Mouse (Mus musculus) embryonic facial prominence, embryonic 11.5 days (tissue): Measurements from ENCODE around the gene Dennd2a. TPM values are rescaled to one million over a fixed set of nuclear protein-coding genes. Genes with fewer than 3 reads are reported as not detected.
"Not testable (repeated sequence)": the region's sequence is repeated elsewhere in the genome, so short reads cannot be mapped to it uniquely, and the experiment has no call there.

Experiments
- ATAC-seq: fragments of 200-750 bp; cut with Nextera tagmentation; replicated peaks from 2 replicates; pipeline ENCODE4 v1.8.0; 2017; ENCODE audit warnings: low read depth; ENCODE audit not compliant: insufficient number of reproducible peaks, low FRiP score, low TSS enrichment
- DNase-seq: peaks from one replicate; pipeline ENCODE4 v3.0.0-alpha.2; 2015; ENCODE audit warnings: low spot score
- H3K27ac ChIP-seq: fragments of 300-500 bp; sonication (generic); replicated peaks from 2 replicates; pipeline ENCODE4 v1.5.1; 2014; ENCODE audit warnings: mild to moderate bottlenecking, low read depth, low read length, control low read depth
- H3K27me3 ChIP-seq: fragments of 300-500 bp; sonication (generic); 2 replicates; pipeline ENCODE4 v1.6.1; 2014; ENCODE audit warnings: mild to moderate bottlenecking, low read length, moderate library complexity, mixed read lengths; ENCODE audit not compliant: control insufficient read depth, insufficient read depth
- H3K36me3 ChIP-seq: fragments of 300-500 bp; sonication (generic); replicated peaks from 2 replicates; pipeline ENCODE4 v1.6.1; 2014; ENCODE audit warnings: low read depth, mild to moderate bottlenecking, low read length, moderate library complexity, mixed read lengths; ENCODE audit not compliant: control insufficient read depth, insufficient read depth
- H3K4me1 ChIP-seq: fragments of 300-500 bp; sonication (generic); 2 replicates; pipeline ENCODE4 v1.6.1; 2014; ENCODE audit warnings: low read length, mixed read lengths; ENCODE audit not compliant: control insufficient read depth, insufficient read depth
- H3K4me2 ChIP-seq: fragments of 300-500 bp; sonication (generic); 2 replicates; pipeline ENCODE4 v1.6.1; 2014; ENCODE audit warnings: low read depth, mild to moderate bottlenecking, control low read depth, low read length, moderate library complexity
- H3K4me3 ChIP-seq: fragments of 300-500 bp; sonication (generic); 2 replicates; pipeline ENCODE4 v1.5.1; 2014; ENCODE audit warnings: low read depth, low read length, control low read depth
- H3K9ac ChIP-seq: fragments of 300-500 bp; sonication (generic); replicated peaks from 2 replicates; pipeline ENCODE4 v1.6.1; 2014; ENCODE audit warnings: mild to moderate bottlenecking, control low read depth, low read length
- H3K9me3 ChIP-seq: fragments of 300-500 bp; sonication (generic); replicated peaks from 2 replicates; pipeline ENCODE4 v1.6.1; 2016; ENCODE audit warnings: mild to moderate bottlenecking, low read length, inconsistent platforms, mixed read lengths; ENCODE audit not compliant: control insufficient read depth
- WGBS: fragments of 180-500 bp; shearing (Covaris S2); extraction: QIAGEN DNeasy Blood & Tissue Kit; methylation state at CpG from one replicate; pipeline ENCODE4 v1.1.7; 2014; 5-methylcytosine and 5-hydroxymethylcytosine counted together
- polyA plus RNA-seq: library from polyadenylated mRNA; unstranded; fragments of >200 nt; fragmentation: Nextera tagmentation; extraction: Ambion mirVana; gene quantifications from 2 replicates; pipeline ENCODE4 v1.2.1, GENCODE M21; 2014

Gene Dennd2a
- polyA plus RNA-seq, 1 experiment from 2014 or later = 27.4 TPM

- WGBS = 91% methylated on average over 4 of the region's 4 CpGs
- no peaks in the 10 kb centered on the region for H3K36me3 ChIP-seq
Measured at GRCm38 (mm10) chr6:39450580-39450979, 107.1 kb downstream of the Dennd2a start.

DNA sequence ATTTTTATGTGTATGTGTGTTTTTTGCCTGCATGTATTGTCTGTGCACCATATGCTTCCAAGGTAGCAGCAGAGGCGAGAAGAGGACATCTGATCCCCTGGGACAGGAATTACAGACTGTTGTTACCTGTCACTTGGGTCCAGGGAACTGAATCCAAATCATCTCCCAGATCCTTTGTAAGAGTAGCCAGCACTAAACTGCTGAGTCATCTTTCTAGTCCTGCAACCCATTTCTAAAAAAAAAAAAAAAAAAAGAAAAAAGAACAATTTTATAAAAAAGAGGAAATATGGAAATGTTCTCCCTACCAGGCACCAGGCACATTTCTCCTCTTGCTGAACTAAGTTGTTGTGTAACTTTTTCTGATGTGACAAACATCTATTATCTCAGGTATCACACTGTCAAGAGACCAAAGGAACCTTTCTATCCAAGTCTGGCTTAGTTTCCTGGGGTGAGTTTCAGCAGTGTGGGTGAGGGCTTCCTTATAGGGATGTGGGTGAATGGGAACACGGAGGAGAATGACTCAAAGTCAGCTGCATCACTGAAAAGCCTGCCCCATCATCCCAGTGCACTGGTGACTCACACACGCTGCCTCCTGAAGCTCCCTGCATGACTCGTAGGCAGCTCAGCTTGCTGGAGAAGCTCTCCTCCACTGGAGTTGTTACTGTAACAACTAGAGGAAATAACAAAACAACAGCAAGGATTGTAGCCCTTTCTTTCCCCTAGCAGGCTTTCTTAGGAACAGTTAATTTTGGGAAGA lies 110.1 kb downstream of the Dennd2a start:
- Histone ChIP-seq H3K4me2 (no peak overlapping the region), H3K4me1 (no peaks in the 10 kb centered on the region), H3K4me3 (no peak overlapping the region), H3K36me3 (no peaks in the 10 kb centered on the region; the same call in 1 of the 2 replicates), H3K9me3 (no peaks in the 10 kb centered on the region), H3K27ac (no peak overlapping the region), H3K9ac (no peak overlapping the region), H3K27me3 (no peaks in the 10 kb centered on the region)
- DNase-seq (no peak), ATAC-seq (no peak)
- WGBS = 57% methylated on average over 4 of the region's 4 CpGs

More at GRCm38 (mm10) chr6:39450580-39450979, 107.1 kb downstream of the Dennd2a start:
- no peak overlapping the region for H3K4me2 ChIP-seq
- DNase-seq (no peak), ATAC-seq (no peak)
- no peaks in the 10 kb centered on the region for H3K9me3 ChIP-seq
- H3K4me1 ChIP-seq = no peaks in the 10 kb centered on the region
- no peak overlapping the region for H3K9ac ChIP-seq
- no peaks in the 10 kb centered on the region for H3K27me3 ChIP-seq
- no peak overlapping the region for H3K27ac ChIP-seq
- no peak overlapping the region for H3K4me3 ChIP-seq

- 7% methylated on average over 19 of the region's 19 CpGs for WGBS
- H3K27ac ChIP-seq = no peak overlapping the region
Measured at GRCm38 (mm10) chr6:39445801-39446572, 111.7 kb downstream of the Dennd2a start.

GRCm38 (mm10) chr6:39442786-39443287 lies 114.8 kb downstream of the Dennd2a start:
- Histone ChIP-seq H3K27ac (no peak overlapping the region), H3K9ac (no peak overlapping the region), H3K36me3 (no peaks in the 10 kb centered on the region; the same call in 1 of the 2 replicates), H3K9me3 (no peaks in the 10 kb centered on the region), H3K4me1 (no peaks in the 10 kb centered on the region), H3K4me3 (no peak overlapping the region), H3K27me3 (no peaks in the 10 kb centered on the region), H3K4me2 (no peak overlapping the region)
- ATAC-seq (no peak), DNase-seq (no peak)

More at GRCm38 (mm10) chr6:39445801-39446572, 111.7 kb downstream of the Dennd2a start:
- Histone ChIP-seq H3K27me3 (no peaks in the 10 kb centered on the region), H3K4me2 (no peak overlapping the region), H3K4me1 (no peaks in the 10 kb centered on the region), H3K9me3 (no peaks in the 10 kb centered on the region), H3K36me3 (no peaks in the 10 kb centered on the region; the same call in 1 of the 2 replicates), H3K4me3 (no peak overlapping the region), H3K9ac (no peak overlapping the region)
- ATAC-seq = no peak
- peak; percentile 13 for DNase-seq

GRCm38 (mm10) chr6:39440207-39440606 lies 117.5 kb downstream of the Dennd2a start:
- no peaks in the 10 kb centered on the region for H3K36me3 ChIP-seq
- no peaks in the 10 kb centered on the region for H3K27me3 ChIP-seq
- no peak overlapping the region for H3K27ac ChIP-seq
- H3K4me2 ChIP-seq = no peak overlapping the region
- H3K4me1 ChIP-seq = no peaks in the 10 kb centered on the region
- DNase-seq (no peak), ATAC-seq (no peak)
- H3K4me3 ChIP-seq = no peak overlapping the region
- H3K9ac ChIP-seq = no peak overlapping the region
- H3K9me3 ChIP-seq = no peaks in the 10 kb centered on the region

- H3K4me3 ChIP-seq, H3K4me2 ChIP-seq, H3K4me1 ChIP-seq, H3K27ac ChIP-seq, H3K36me3 ChIP-seq, ATAC-seq, H3K27me3 ChIP-seq, H3K9ac ChIP-seq, H3K9me3 ChIP-seq, DNase-seq: not testable (repeated sequence)
- WGBS = 89% methylated on average over 6 of the region's 6 CpGs
Measured at GRCm38 (mm10) chr6:39437519-39437918, 120.1 kb downstream of the Dennd2a start.

DNA sequence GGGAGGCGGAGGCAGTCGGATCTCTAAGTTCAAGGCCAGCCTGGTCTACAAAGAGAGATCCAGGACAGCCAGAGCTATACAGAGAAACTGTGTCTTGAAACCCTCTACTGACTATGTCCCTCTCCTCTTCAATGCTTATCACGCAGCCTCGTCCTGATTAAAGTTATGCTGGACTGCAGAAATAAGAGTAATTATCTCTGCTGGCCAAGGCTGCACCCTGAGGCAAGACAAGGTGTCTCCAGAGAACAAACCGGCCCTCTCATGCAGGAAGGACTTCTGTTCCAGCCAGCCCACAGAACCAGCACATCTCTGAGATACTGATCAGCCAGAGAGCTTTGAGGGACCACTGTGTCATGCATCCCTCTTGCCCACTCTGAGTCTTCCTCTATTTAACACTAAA lies 121.8 kb downstream of the Dennd2a start:
- Histone ChIP-seq H3K4me1 (no peaks in the 10 kb centered on the region), H3K4me2 (no peak overlapping the region), H3K4me3 (no peak overlapping the region), H3K27ac (no peak overlapping the region), H3K9me3 (no peaks in the 10 kb centered on the region), H3K36me3 (no peaks in the 10 kb centered on the region), H3K27me3 (no peaks in the 10 kb centered on the region), H3K9ac (no peak overlapping the region)
- DNase-seq (no peak), ATAC-seq (no peak)
- WGBS = 85% methylated on average over 5 of the region's 5 CpGs
